Comparison of ENCODE assay signal across 13 mouse cellular contexts in the genomic region with DNA sequence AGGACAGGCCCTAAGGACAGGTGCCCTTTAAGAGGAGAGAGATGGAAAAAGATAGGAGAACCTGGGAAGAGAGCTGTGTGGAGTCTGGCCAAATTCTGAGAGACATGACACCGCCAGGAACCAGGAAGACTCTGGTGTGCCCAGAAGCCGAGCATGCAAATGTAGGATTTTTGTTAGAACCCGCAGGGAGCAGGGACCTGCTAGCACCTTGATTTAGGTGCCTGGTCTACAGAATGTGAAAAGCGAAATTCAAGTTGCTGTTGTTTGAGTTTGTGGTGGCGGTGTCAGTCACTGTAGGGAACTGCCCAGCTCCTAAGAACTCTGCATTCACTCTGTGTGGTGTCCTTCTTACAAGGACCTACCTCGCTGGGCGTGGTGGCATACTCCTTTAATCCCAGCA. TPM values are rescaled to one million over a fixed set of nuclear protein-coding genes. Genes with fewer than 3 reads are reported as not detected.
"Had no signal": no experiment of that assay in that cellular context is flagged by ENCODE, and none has a peak within 500 bp of the region (broad histone marks: within the 10 kb centered on the region; RNA-seq: fewer than 3 reads in every experiment).

No protein-coding gene starts in this region.

- DNase-seq: retina, postnatal 1 day; right cerebral cortex, adult 18-20 months; right cerebral cortex, postnatal 14 days; right cerebral cortex, postnatal 25 days; right cerebral cortex, postnatal 4 days; spleen, adult 18-20 months; thymus, adult 18-20 months; thymus, adult 2 months; thymus, postnatal 14 days; thymus, postnatal 25 days; thymus, postnatal 36 days; thymus, postnatal 4 days had no signal

RNA-seq across cellular contexts. Expression of gene Sh3bp4, which starts 47.2 kb away (rescaled TPM):
- total RNA-seq: neutrophil, adult 5-6 weeks had no signal
